Mouse (Mus musculus) C3H10T1/2 (cell line): ENCODE measurements around the gene Acaa1a. TPM values are rescaled to one million over a fixed set of nuclear protein-coding genes. Genes with fewer than 3 reads are reported as not detected.

Experiments
- polyA plus RNA-seq, 2 experiments: library from polyadenylated mRNA; unstranded; fragments of >200 nt; fragmentation: generic; extraction: Trizol; gene quantifications; one replicate each; pipeline ENCODE4 v1.2.1; 2012; ENCODE audit warnings: missing spikeins in 2 of 2

The Acaa1a gene
- polyA plus RNA-seq = 10 to 100 TPM; 30.6 to 66.9 TPM

DNA sequence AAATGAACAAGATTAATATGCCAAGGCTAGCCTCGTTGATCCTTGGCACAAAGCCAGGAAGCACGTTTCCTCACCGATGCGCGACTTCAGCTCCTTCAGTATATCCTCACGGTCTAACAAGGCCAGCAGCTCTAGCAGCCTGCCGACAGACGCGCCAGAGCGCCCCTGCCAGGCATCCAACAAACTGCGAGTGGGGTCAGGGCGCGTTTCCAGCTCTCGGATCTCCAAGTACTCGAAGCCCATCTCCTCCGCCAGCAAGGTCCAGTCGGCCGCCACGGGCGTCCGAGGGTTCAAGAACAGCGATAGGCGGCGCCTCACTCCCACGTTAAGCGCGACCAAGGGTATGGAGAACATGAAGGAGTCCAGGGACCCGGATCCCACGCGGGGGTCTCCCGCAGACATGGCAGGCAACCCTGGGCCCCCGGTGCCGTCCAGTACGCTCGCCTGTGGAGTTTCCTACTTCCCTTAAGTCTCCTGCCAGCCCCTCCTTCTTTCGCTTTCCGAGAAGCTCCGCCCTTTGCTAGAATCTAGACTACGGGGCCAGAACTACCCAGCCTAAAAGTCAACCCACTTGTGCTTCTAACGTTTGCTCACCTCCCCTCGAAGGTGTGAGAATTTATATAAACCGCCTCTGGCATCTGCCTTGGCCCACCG lies at the start of gene Acaa1a:
TSS of gene Acaa1a (plus strand) at position 119 of the 654 bp plus-strand sequence.

DNA sequence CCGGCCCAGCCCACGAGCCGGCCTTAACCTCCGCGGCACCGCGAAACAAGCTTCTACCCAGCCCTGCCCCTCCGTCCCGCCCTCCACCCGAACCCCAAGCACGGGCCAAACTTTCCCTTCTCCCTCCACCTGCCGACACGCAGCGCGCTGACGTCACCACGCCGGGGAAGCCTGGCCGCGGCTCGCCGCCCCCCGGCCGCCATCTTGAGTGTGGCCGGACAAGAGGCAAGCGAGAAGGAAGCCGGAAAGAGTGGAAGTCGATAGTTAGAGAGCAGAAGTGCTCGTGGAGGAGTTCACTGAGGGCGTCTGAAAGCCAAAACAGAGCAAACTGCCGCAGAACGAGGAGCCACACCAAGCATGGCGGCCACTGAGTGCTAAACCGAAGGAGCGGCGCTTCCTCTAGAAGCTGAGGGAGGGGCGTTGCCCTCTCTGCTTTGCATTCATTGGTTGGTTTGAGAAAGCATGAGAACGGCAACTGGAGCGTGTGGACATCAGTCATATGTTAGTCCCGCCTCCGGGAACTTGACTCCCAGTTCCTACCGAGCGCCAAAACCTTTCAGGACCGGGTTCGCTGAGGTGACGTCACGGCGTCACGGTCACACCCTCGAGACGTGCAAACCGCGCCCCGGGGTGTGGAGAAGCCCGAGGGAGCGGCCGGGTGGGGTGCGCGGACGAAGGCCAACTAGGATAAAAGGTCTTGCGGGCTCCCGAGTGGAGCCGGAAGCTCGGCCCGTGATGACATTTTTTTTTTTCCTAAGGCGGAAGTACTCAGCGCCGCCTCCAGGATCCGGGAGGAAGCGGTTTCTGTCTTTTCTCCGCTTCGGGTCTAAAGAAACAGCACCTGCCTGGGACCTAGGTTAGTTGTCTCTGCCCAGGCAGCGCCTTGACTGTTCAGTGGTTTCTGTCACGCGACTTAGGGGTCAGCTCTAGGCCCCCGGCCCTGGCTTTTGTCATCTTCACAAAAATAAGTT lies 16.9 kb upstream of the Acaa1a start, which contains the start of gene Oxsr1:
TSS of gene Oxsr1 (minus strand) at position 139 of the 971 bp plus-strand sequence.

GRCm38 (mm10) chr9:119340909-119341816 lies 1.7 kb downstream of the Acaa1a start, which contains the start of gene Myd88:
Gene Myd88, minus strand, starts transcription at chr9:119341411.

DNA sequence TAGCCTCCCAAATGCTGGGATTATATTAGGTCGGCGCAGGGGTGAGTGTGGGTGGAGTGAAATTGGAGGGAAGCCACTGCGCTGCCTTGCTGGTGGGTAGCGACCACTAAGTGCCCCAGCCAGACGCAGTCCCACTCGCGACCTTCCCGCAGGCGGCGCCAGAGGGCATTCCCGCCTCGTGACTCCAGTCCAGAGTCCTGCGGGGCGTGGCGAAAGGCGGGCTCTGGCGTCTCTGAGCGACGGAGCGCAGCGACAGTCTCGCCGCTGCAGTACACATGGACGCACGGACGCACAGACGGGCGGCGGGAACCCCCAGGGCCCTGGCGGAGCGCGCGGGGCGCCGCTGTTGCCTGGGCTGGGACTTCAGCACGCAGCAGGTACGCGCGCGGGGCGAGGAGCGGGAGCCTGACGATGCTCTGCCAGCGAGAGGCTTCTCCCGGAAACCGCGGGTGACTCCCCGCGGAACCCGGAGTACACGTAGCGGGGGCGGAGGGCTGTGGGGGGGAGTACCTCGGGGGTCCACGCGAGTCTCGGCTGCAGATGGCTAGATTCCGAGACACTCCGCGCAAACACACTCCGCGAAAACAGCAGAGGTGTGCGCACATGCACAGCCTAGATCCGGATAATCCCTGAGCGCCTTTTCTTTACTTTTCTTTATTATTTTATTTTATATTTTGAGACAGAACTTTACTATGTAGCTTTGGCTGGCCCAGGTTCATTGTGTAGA lies 18.0 kb downstream of the Acaa1a start, which contains the start of gene Xylb:
TSS of gene Xylb (plus strand) at position 51 of the 727 bp plus-strand sequence.

GRCm38 (mm10) chr9:119365284-119365683 lies 25.8 kb downstream of the Acaa1a start, which contains the start of gene Slc22a14:
Gene Slc22a14, minus strand, starts transcription at chr9:119365553.

Other genes starting within 250 kb of the Acaa1a start
- 10 to 100 TPM; 13.0 to 41.1 TPM for gene Plcd1, start 246.2 kb upstream of the Acaa1a start, polyA plus RNA-seq
- gene Dlec1, start 237.2 kb upstream of the Acaa1a start, polyA plus RNA-seq = under 1 TPM; 0.05 to 0.66 TPM
- 1 to 10 TPM; 1.5 to 1.6 TPM for gene Acaa1b, start 182.6 kb upstream of the Acaa1a start, polyA plus RNA-seq
- not detected for gene Gm47289, start 180.5 kb upstream of the Acaa1a start, polyA plus RNA-seq
- gene Slc22a13, start 130.6 kb upstream of the Acaa1a start, polyA plus RNA-seq = not detected
- 1 to 10 TPM; 1.5 to 7.9 TPM for gene Oxsr1, start 17.2 kb upstream of the Acaa1a start, polyA plus RNA-seq
- gene Myd88, start 1.7 kb downstream of the Acaa1a start, polyA plus RNA-seq = 10 to 100 TPM; 13.9 to 25.7 TPM
- gene Xylb, start 17.7 kb downstream of the Acaa1a start, polyA plus RNA-seq = 1 to 10 TPM; 1.3 to 1.4 TPM
- not detected for gene Slc22a14, start 25.9 kb downstream of the Acaa1a start, polyA plus RNA-seq
- gene Acvr2b, start 62.4 kb downstream of the Acaa1a start, polyA plus RNA-seq = 1 to 10 TPM; 1.9 to 2.7 TPM
- gene Exog, start 105.3 kb downstream of the Acaa1a start, polyA plus RNA-seq = 1 to 10 TPM; 2.7 to 5.0 TPM
- gene Scn5a, start 239.3 kb downstream of the Acaa1a start, polyA plus RNA-seq = not detected